Mouse (Mus musculus) spleen, postnatal 4 days (tissue): ENCODE data around the gene Iffo2.
A peak's percentile ranks its signal among the peaks of the same experiment; 100 is the strongest.
"Not testable (repeated sequence)": the region's sequence is repeated elsewhere in the genome, so short reads cannot be mapped to it uniquely, and the experiment has no call there.

Experiments
- DNase-seq, 2 experiments: peaks; one replicate each; pipeline ENCODE4 v3.0.0; 2022; ENCODE audit warnings: low spot score in 2 of 2

Gene Iffo2

GRCm38 (mm10) chr4:139530248-139530647, at the start of gene Iffo2:
Iffo2 (plus strand) TSS chr4:139530548.
- DNase-seq = not testable (repeated sequence)

GRCm38 (mm10) chr4:139481400-139481799, 48.9 kb upstream of the Iffo2 start:
- no peak for DNase-seq

GRCm38 (mm10) chr4:139483461-139484105, 46.8 kb upstream of the Iffo2 start:
- DNase-seq = no peak

GRCm38 (mm10) chr4:139484496-139484895, 45.9 kb upstream of the Iffo2 start:
- DNase-seq = no peak

GRCm38 (mm10) chr4:139487085-139487484, 43.3 kb upstream of the Iffo2 start:
- DNase-seq = no peak

- no peak for DNase-seq
These were observed 42.0 kb upstream of the Iffo2 start for GRCm38 (mm10) chr4:139488325-139488724.

GRCm38 (mm10) chr4:139489946-139490345, 40.4 kb upstream of the Iffo2 start:
- DNase-seq = no peak

- no peak for DNase-seq
These were observed 39.8 kb upstream of the Iffo2 start for GRCm38 (mm10) chr4:139490413-139491055.

GRCm38 (mm10) chr4:139491541-139492170, 38.7 kb upstream of the Iffo2 start:
- no peak for DNase-seq

GRCm38 (mm10) chr4:139492258-139492833, 38.0 kb upstream of the Iffo2 start:
- no peak for DNase-seq

GRCm38 (mm10) chr4:139493227-139494025, 36.9 kb upstream of the Iffo2 start:
- peak in 1 of 2 experiments; percentile 40 for DNase-seq

GRCm38 (mm10) chr4:139500814-139501213, 29.5 kb upstream of the Iffo2 start:
- no peak for DNase-seq

GRCm38 (mm10) chr4:139501702-139502101, 28.6 kb upstream of the Iffo2 start:
- no peak for DNase-seq

GRCm38 (mm10) chr4:139503919-139504318, 26.4 kb upstream of the Iffo2 start:
- DNase-seq = no peak

GRCm38 (mm10) chr4:139505716-139506115, 24.6 kb upstream of the Iffo2 start:
- DNase-seq = no peak

GRCm38 (mm10) chr4:139506727-139507126, 23.6 kb upstream of the Iffo2 start:
- no peak for DNase-seq

GRCm38 (mm10) chr4:139509069-139509468, 21.3 kb upstream of the Iffo2 start:
- DNase-seq = no peak

- no peak for DNase-seq
These were observed 18.8 kb upstream of the Iffo2 start for GRCm38 (mm10) chr4:139511557-139511956.

GRCm38 (mm10) chr4:139512985-139513384, 17.4 kb upstream of the Iffo2 start:
- DNase-seq = no peak

- no peak for DNase-seq
These were observed 11.1 kb upstream of the Iffo2 start for GRCm38 (mm10) chr4:139519221-139519620.

GRCm38 (mm10) chr4:139521926-139522325, 8.4 kb upstream of the Iffo2 start:
- DNase-seq = no peak

- DNase-seq = no peak
These were observed 3.9 kb upstream of the Iffo2 start for GRCm38 (mm10) chr4:139526475-139526874.
